Mouse (Mus musculus) adrenal gland, postnatal 14 days (tissue): ENCODE data around the gene Stat6. TPM values are rescaled to one million over a fixed set of nuclear protein-coding genes. Genes with fewer than 3 reads are reported as not detected.

ENCODE experiments used
- DNase-seq: peaks from one replicate; pipeline ENCODE4 v3.0.0; 2021; ENCODE audit warnings: mixed read lengths
- long read RNA-seq, 2 experiments: library from polyadenylated mRNA; stranded (forward); transcript quantifications; one replicate each; pipeline ENCODE4 v2.0.0; 2021
- total RNA-seq: library from RNA; stranded (reverse); gene quantifications from 2 replicates; pipeline ENCODE4 v1.2.3, GENCODE M21; 2021

Gene Stat6
- total RNA-seq, result 75.0 and 89.4 TPM in 2 replicates
- long read RNA-seq, experiment 1, transcript Stat6-201 (22 exons, 3,775 nt), result major isoform, 67 of 88 reads
- long read RNA-seq, experiment 1, partial matches to known transcripts, result 9 of 88 reads
- long read RNA-seq, experiment 1, other reads (novel, unspliced or antisense), result 12 of 88 reads
- long read RNA-seq, experiment 2, transcript Stat6-201 (22 exons, 3,775 nt), result major isoform, 59 of 85 reads
- long read RNA-seq, experiment 2, partial matches to known transcripts, result 16 of 85 reads
- long read RNA-seq, experiment 2, other reads (novel, unspliced or antisense), result 10 of 85 reads

- DNase-seq, result peak; percentile 90
Measured at GRCm38 (mm10) chr10:127642772-127643552, at the start of gene Stat6. Stat6 (plus strand) TSS chr10:127642986.

- DNase-seq, result no peak
Measured at GRCm38 (mm10) chr10:127594405-127594804, 48.4 kb upstream of the Stat6 start.

- no peak for DNase-seq
Measured at GRCm38 (mm10) chr10:127594930-127595715, 47.7 kb upstream of the Stat6 start.

- peak; percentile 57 for DNase-seq
Measured at GRCm38 (mm10) chr10:127596321-127596941, 46.4 kb upstream of the Stat6 start.

GRCm38 (mm10) chr10:127597311-127597901 lies 45.4 kb upstream of the Stat6 start:
- DNase-seq, result peak; percentile 58

- DNase-seq, result no peak
Measured at GRCm38 (mm10) chr10:127598607-127599006, 44.2 kb upstream of the Stat6 start.

- no peak for DNase-seq
Measured at GRCm38 (mm10) chr10:127599252-127599651, 43.5 kb upstream of the Stat6 start.

GRCm38 (mm10) chr10:127599779-127600541 lies 42.8 kb upstream of the Stat6 start:
- DNase-seq, result peak; percentile 83

GRCm38 (mm10) chr10:127602194-127602593 lies 40.6 kb upstream of the Stat6 start:
- peak; percentile 48 for DNase-seq

GRCm38 (mm10) chr10:127603437-127604371 lies 39.1 kb upstream of the Stat6 start:
- peak; percentile 25 for DNase-seq

- DNase-seq, result peak; percentile 77
Measured at GRCm38 (mm10) chr10:127604465-127605250, 38.1 kb upstream of the Stat6 start.

GRCm38 (mm10) chr10:127605251-127605547 lies 37.6 kb upstream of the Stat6 start:
- DNase-seq, result peak; percentile 22

GRCm38 (mm10) chr10:127605756-127606155 lies 37.0 kb upstream of the Stat6 start:
- DNase-seq, result no peak

- no peak for DNase-seq
Measured at GRCm38 (mm10) chr10:127607059-127607458, 35.7 kb upstream of the Stat6 start.

- peak; percentile 31 for DNase-seq
Measured at GRCm38 (mm10) chr10:127609415-127610065, 33.2 kb upstream of the Stat6 start.

- DNase-seq, result no peak
Measured at GRCm38 (mm10) chr10:127610066-127610415, 32.7 kb upstream of the Stat6 start.

GRCm38 (mm10) chr10:127612079-127612775 lies 30.6 kb upstream of the Stat6 start:
- no peak for DNase-seq
